Mouse (Mus musculus) lung, postnatal 0 days (tissue): ENCODE results near the gene Metap1. TPM values are rescaled to one million over a fixed set of nuclear protein-coding genes. Genes with fewer than 3 reads are reported as not detected.

Source experiments
- ATAC-seq: fragments of 200-750 bp; cut with Nextera tagmentation; 2 replicates; pipeline ENCODE4 v1.8.0; 2017; ENCODE audit warnings: moderate library complexity
- DNase-seq: peaks from one replicate; pipeline ENCODE4 v3.0.0-alpha.2; 2016; ENCODE audit warnings: low spot score
- H3K27ac ChIP-seq: fragments of 300-500 bp; sonication (generic); 2 replicates; pipeline ENCODE4 v1.5.1; 2014; ENCODE audit warnings: antibody characterized with exemption, mild to moderate bottlenecking, low read length, mixed read lengths
- H3K27me3 ChIP-seq: fragments of 300-500 bp; sonication (generic); replicated peaks from 2 replicates; pipeline ENCODE4 v1.6.1; 2014; ENCODE audit warnings: low read length, mixed read lengths; ENCODE audit not compliant: insufficient read depth
- H3K36me3 ChIP-seq: fragments of 300-500 bp; sonication (generic); 2 replicates; pipeline ENCODE4 v1.6.1; 2014; ENCODE audit warnings: low read length, mixed read lengths; ENCODE audit not compliant: insufficient read depth
- H3K4me1 ChIP-seq: fragments of 300-500 bp; sonication (generic); 2 replicates; pipeline ENCODE4 v1.6.1; 2014; ENCODE audit warnings: antibody characterized with exemption, low read depth, low read length, mixed read lengths; ENCODE audit not compliant: insufficient read depth
- H3K4me2 ChIP-seq: fragments of 300-500 bp; sonication (generic); replicated peaks from 2 replicates; pipeline ENCODE4 v1.6.1; 2014; ENCODE audit warnings: low read depth, mild to moderate bottlenecking, low read length, moderate library complexity, mixed read lengths
- H3K4me3 ChIP-seq: fragments of 300-500 bp; sonication (generic); 2 replicates; pipeline ENCODE4 v1.5.1; 2014; ENCODE audit warnings: low read depth, low read length
- H3K9ac ChIP-seq: fragments of 300-500 bp; sonication (generic); replicated peaks from 2 replicates; pipeline ENCODE4 v1.6.1; 2014; ENCODE audit warnings: low read depth, mild to moderate bottlenecking
- H3K9me3 ChIP-seq: fragments of 300-500 bp; sonication (generic); 2 replicates; pipeline ENCODE4 v1.6.1; 2016; ENCODE audit warnings: low read length, mixed read lengths
- CTCF ChIP-seq: IDR thresholded peaks from 2 replicates; pipeline ENCODE4 v1.5.1; 2016; ENCODE audit warnings: antibody characterized with exemption, mild to moderate bottlenecking
- EP300 ChIP-seq: IDR thresholded peaks from 2 replicates; pipeline ENCODE4 v1.6.1; 2016; ENCODE audit warnings: antibody characterized with exemption, mild to moderate bottlenecking, control low read depth
- WGBS: fragments of 180-500 bp; shearing (Covaris S2); extraction: QIAGEN DNeasy Blood & Tissue Kit; methylation state at CpG from one replicate; pipeline ENCODE4 v1.1.7; 2014; 5-methylcytosine and 5-hydroxymethylcytosine counted together
- polyA plus RNA-seq: library from polyadenylated mRNA; unstranded; fragments of >200 nt; fragmentation: Nextera tagmentation; extraction: Ambion mirVana; gene quantifications from 2 replicates; pipeline ENCODE4 v1.2.1, GENCODE M21; 2015

Metap1 gene
- polyA plus RNA-seq = 23.9 and 25.2 TPM in 2 replicates

DNA sequence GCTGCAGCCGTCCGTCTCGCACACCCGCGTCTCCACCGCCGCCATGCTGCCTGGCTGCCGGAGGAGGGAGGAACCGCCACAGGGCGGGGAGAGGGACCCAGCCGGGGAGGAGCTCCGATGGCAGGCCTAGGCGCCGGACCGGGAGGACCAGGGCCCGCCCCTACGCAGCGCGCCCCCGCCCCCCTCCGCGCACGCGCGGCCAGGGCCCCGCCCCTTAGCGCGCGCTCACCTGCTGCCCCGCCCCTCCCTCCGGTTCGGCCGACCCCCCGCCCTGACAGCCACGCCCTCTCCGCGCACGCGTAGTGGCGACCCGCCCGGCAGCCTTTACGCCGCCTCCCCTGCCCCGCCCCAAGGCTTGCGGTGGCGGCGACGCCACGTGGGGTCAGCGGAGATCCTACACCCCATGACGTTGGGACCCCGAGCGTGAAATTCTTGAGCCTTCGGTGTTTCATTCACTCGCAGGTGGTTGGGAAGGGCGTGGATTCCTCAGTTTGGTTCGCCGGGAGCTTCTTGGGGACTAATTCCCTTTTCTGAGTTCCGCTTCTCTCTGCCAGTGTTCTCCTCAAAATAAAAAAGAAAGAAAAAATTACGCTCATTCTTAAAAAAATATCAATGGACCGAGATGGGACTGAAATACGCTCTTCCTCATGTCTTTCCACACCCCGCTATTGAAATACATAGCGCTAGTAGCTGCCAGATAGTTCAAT is at the start of gene Metap1:
TSS of gene Metap1 (minus strand) at position 189 of the 707 bp plus-strand sequence.
- H3K4me2 ChIP-seq = peak within 1 kb of the TSS; percentile 73
- DNase-seq = peak; percentile 97
- H3K4me3 ChIP-seq = peak within 1 kb of the TSS; percentile 94
- no peak for TF ChIP-seq EP300
- peak; percentile 38 for TF ChIP-seq CTCF
- under 1% methylated on average over 32 of the region's 65 CpGs for WGBS
- peaks cover 3% of the 10 kb centered on the region; the same call in 1 of the 2 replicates for H3K4me1 ChIP-seq
- H3K27ac ChIP-seq = peak within 1 kb of the TSS; percentile 85
- no peaks in the 10 kb centered on the region for H3K9me3 ChIP-seq
- no peaks in the 10 kb centered on the region for H3K36me3 ChIP-seq
- H3K9ac ChIP-seq = peak within 1 kb of the TSS; percentile 70
- ATAC-seq = peak; percentile 99
- no peaks in the 10 kb centered on the region for H3K27me3 ChIP-seq

DNA sequence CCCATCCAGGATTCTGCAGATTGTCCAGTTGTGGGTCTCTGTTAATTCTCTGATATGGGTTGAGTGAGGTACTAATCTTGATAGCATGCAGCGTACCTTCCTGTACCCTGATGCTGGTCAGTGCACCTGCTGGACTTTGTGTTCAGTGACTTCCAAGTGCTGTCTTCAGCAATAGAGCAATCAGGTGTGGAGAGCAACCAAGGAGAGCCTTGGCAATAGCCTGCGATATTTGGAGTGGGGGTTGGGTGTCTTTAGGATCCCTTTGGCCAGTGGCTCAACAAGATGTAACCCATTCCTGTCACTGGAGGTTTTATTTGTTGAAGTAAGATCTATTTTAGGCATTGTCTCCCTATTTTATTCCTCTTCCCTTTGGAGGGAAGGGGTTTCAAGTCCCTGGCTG is 46.7 kb upstream of the Metap1 start:
- Histone ChIP-seq H3K4me3 (no peak overlapping the region), H3K27me3 (no peaks in the 10 kb centered on the region), H3K36me3 (no peaks in the 10 kb centered on the region), H3K9ac (no peak overlapping the region), H3K9me3 (no peaks in the 10 kb centered on the region), H3K27ac (no peak overlapping the region), H3K4me1 (peaks cover 7% of the 10 kb centered on the region; the same call in 1 of the 2 replicates), H3K4me2 (no peak overlapping the region)
- no peak for TF ChIP-seq CTCF
- no peak for TF ChIP-seq EP300
- ATAC-seq = no peak
- 91% methylated on average over 2 of the region's 2 CpGs for WGBS
- no peak for DNase-seq

DNA sequence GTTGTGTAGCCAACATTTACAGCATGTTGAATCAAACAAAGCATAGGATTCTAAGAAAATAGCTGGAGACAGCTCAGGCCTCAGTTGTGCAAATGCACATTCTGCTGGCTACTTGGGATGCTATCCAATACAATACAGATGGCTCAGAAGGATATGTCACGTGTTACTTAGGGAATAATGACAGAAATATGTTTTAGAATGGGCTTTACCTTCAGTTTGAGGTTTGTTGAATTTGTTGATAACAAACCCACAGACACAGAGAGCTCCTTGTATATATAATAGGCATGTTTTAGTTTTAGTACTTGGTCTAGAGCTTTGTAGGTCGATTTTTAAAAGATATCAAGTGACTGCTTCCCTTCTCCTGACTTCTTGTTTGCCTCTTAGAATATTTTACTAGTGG is 43.4 kb upstream of the Metap1 start:
- TF ChIP-seq EP300 (no peak), CTCF (no peak)
- ATAC-seq = no peak

DNA sequence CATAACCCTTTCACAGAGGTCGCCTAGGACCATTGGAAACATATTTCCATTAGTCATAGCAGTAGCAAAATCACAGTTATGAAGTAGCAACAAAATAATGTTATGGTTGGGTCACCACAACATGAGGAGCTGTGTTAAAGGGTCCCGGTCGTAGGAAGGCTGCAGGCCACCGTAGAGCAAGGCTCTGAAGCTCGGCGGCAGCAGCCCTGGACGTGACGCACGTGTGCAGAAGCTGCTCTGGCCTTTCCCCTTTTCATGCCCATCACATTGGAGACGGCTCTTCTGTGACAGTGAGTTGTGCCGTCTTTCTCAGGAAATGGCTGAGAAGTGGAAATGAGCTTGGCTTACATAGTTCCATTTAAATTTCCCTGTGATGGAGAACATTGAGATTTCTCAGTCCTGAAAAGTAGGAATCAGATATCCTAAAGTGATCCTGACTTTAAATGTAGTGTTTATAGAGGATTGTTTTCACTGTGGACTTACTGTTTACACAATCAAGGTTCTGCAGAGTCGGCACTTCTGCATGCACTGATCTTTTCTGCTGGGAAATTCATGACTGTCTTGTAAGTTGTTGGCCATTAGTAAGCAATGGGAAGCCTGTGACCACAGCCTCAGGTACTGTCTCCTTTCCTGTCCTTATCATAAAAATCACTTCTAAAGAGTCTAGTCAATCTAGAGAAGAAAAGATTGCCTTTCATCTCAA is 42.3 kb upstream of the Metap1 start:
- no peak overlapping the region for H3K9ac ChIP-seq
- WGBS = 35% methylated on average over 12 of the region's 12 CpGs
- H3K4me3 ChIP-seq = no peak overlapping the region
- H3K27ac ChIP-seq = no peak overlapping the region
- no peaks in the 10 kb centered on the region for H3K27me3 ChIP-seq
- peaks cover 11% of the 10 kb centered on the region; the same call in 1 of the 2 replicates for H3K4me1 ChIP-seq
- ATAC-seq (no peak), DNase-seq (no peak)
- H3K4me2 ChIP-seq = no peak overlapping the region
- no peak for TF ChIP-seq EP300
- TF ChIP-seq CTCF = no peak
- no peaks in the 10 kb centered on the region for H3K36me3 ChIP-seq
- H3K9me3 ChIP-seq = no peaks in the 10 kb centered on the region

More for the DNA sequence above, 43.4 kb upstream of the Metap1 start:
- WGBS = 32% methylated on average over 2 of the region's 2 CpGs
- peaks cover 11% of the 10 kb centered on the region; the same call in 1 of the 2 replicates for H3K4me1 ChIP-seq
- no peak overlapping the region for H3K4me2 ChIP-seq
- no peak overlapping the region for H3K9ac ChIP-seq
- no peaks in the 10 kb centered on the region for H3K36me3 ChIP-seq
- no peaks in the 10 kb centered on the region for H3K9me3 ChIP-seq
- DNase-seq = no peak
- H3K27me3 ChIP-seq = no peaks in the 10 kb centered on the region
- no peak overlapping the region for H3K4me3 ChIP-seq
- no peak overlapping the region for H3K27ac ChIP-seq

DNA sequence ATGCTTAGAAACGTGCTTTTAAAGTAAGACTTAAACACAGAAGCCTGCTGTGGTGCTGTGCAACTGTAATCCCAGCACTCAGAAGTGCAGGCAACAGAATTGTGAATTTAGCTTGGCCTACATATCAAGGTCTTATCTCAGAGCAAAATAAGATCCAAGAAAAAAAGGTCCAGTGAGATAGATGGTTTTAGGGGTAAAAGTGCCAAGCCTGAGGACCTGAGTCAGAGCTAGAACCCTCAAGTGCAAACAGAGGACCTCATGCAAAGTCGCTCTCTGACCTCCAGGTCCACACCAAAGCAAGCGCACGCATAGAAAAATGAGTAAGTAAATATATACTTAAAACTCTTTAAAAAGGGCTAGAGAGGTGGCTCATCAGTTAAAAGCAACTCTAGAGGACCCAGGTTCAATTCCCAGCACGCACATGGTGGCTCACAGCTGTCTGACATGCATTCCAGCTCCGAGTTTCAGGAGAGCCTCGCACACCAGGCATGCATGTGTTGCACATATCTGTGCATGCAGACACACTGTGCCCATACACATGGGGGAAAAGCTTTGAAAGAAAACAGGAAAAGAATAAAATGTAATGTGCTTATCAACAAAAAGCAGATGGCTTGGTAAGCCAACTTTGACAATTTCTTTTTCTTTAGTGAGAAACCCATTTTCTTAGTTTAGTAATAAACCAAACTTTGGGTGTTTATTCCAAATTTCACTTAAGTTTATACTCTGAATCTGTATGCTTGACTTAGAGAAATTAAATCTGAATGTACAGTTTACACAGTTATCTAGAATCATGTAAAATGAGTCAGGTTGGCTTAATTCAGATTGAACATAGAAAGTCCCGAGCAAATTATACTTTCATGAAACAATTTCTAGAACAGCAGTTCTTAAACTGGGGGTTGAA is 41.5 kb upstream of the Metap1 start:
- no peaks in the 10 kb centered on the region for H3K27me3 ChIP-seq
- no peak overlapping the region for H3K4me2 ChIP-seq
- H3K4me3 ChIP-seq = no peak overlapping the region
- ATAC-seq (no peak), DNase-seq (no peak)
- WGBS = 53% methylated on average over 8 of the region's 8 CpGs
- no peaks in the 10 kb centered on the region for H3K36me3 ChIP-seq
- no peak overlapping the region for H3K27ac ChIP-seq
- no peaks in the 10 kb centered on the region for H3K9me3 ChIP-seq
- peaks cover 11% of the 10 kb centered on the region; the same call in 1 of the 2 replicates for H3K4me1 ChIP-seq
- H3K9ac ChIP-seq = no peak overlapping the region
- TF ChIP-seq CTCF (no peak), EP300 (no peak)

DNA sequence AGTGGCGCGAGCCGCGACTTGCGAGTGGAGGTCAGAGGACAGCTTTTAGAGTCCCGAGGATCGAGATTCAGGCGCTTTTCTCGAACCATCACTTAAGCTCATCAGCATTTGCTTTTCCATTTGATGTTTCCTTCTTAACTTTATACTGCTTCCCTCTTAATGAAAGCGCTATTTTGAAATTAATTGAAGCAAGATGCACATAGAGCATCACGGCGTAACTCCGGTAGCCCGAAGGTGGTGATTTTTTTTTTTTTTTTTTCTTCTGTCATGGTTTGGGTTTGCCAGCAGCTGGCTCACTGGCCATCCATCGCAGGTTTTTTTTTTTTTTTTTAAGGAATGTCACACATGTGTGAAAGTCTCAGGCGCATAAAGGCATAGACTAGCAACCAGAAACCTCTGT is 39.0 kb upstream of the Metap1 start:
- Histone ChIP-seq H3K4me3 (peak overlapping the region; percentile 86), H3K27me3 (no peaks in the 10 kb centered on the region), H3K4me1 (peaks cover 11% of the 10 kb centered on the region; the same call in 1 of the 2 replicates), H3K4me2 (peak overlapping the region; percentile 83), H3K36me3 (no peaks in the 10 kb centered on the region), H3K9ac (no peak overlapping the region), H3K9me3 (no peaks in the 10 kb centered on the region), H3K27ac (no peak overlapping the region)
- ATAC-seq (no peak), DNase-seq (no peak)
- TF ChIP-seq EP300 = no peak
- TF ChIP-seq CTCF = no peak
- 2% methylated on average over 16 of the region's 16 CpGs for WGBS
